Mouse (Mus musculus): ENCODE measurements around the gene Gucy2c. TPM values are rescaled to one million over a fixed set of nuclear protein-coding genes. Genes with fewer than 3 reads are reported as not detected.

Gucy2c gene
- polyA plus RNA-seq, 1 experiment: not detected

- H3K4me1 ChIP-seq: peaks cover 7% of the 10 kb centered on the region; the same call in 1 of the 2 replicates
- no peak for TF ChIP-seq GATA1 (IDR thresholded peaks at IDR 0.05; ENCODE audit: borderline replicate concordance, low read length)
- TF ChIP-seq FLI1 (IDR thresholded peaks at IDR 0.05; ENCODE audit: low read length): no peak
Measured at GRCm38 (mm10) chr6:136655786-136656185, 125.8 kb downstream of the Gucy2c start.

GRCm38 (mm10) chr6:136654470-136654869 lies 127.1 kb downstream of the Gucy2c start:
- H3K27me3 ChIP-seq (replicated peaks): peaks cover 19% of the 10 kb centered on the region
- H3K36me3 ChIP-seq (replicated peaks; ENCODE audit: low read length): no peaks in the 10 kb centered on the region
- H3K9me3 ChIP-seq: no peaks in the 10 kb centered on the region
- peaks cover 7% of the 10 kb centered on the region; the same call in 1 of the 2 replicates for H3K4me1 ChIP-seq
- peak overlapping the region; percentile 39 for H3K4me3 ChIP-seq (replicated peaks)
- TF ChIP-seq GATA1 (IDR thresholded peaks at IDR 0.05; ENCODE audit: borderline replicate concordance, low read length): no peak
- TF ChIP-seq FLI1 (IDR thresholded peaks at IDR 0.05; ENCODE audit: low read length): no peak

More at GRCm38 (mm10) chr6:136655786-136656185, 125.8 kb downstream of the Gucy2c start:
- Histone ChIP-seq H3K27me3 (replicated peaks) (peaks cover 29% of the 10 kb centered on the region), H3K36me3 (replicated peaks; ENCODE audit: low read length) (no peaks in the 10 kb centered on the region), H3K4me3 (replicated peaks) (no peak overlapping the region), H3K9me3 (peaks cover 6% of the 10 kb centered on the region; the same call in 1 of the 2 replicates)

GRCm38 (mm10) chr6:136653331-136653730 lies 128.2 kb downstream of the Gucy2c start:
- Histone ChIP-seq H3K4me1 (peaks cover 7% of the 10 kb centered on the region; the same call in 1 of the 2 replicates), H3K27me3 (replicated peaks) (peaks cover 17% of the 10 kb centered on the region), H3K9me3 (no peaks in the 10 kb centered on the region), H3K36me3 (replicated peaks; ENCODE audit: low read length) (no peaks in the 10 kb centered on the region), H3K4me3 (replicated peaks) (no peak overlapping the region)
- TF ChIP-seq FLI1 (IDR thresholded peaks at IDR 0.05; ENCODE audit: low read length) (no peak), GATA1 (IDR thresholded peaks at IDR 0.05; ENCODE audit: borderline replicate concordance, low read length) (no peak)

- H3K4me1 ChIP-seq: peaks cover 7% of the 10 kb centered on the region; the same call in 1 of the 2 replicates
Measured at GRCm38 (mm10) chr6:136650664-136651063, 130.9 kb downstream of the Gucy2c start.

GRCm38 (mm10) chr6:136647455-136647861 lies 134.1 kb downstream of the Gucy2c start:
- Histone ChIP-seq H3K36me3 (replicated peaks; ENCODE audit: low read length) (no peaks in the 10 kb centered on the region), H3K4me3 (replicated peaks) (no peak overlapping the region), H3K4me1 (no peaks in the 10 kb centered on the region), H3K27me3 (replicated peaks) (peaks cover 3% of the 10 kb centered on the region), H3K9me3 (peaks cover 8% of the 10 kb centered on the region)
- TF ChIP-seq FLI1 (IDR thresholded peaks at IDR 0.05; ENCODE audit: low read length) (no peak), GATA1 (IDR thresholded peaks at IDR 0.05; ENCODE audit: borderline replicate concordance, low read length) (no peak)

More at GRCm38 (mm10) chr6:136650664-136651063, 130.9 kb downstream of the Gucy2c start:
- no peaks in the 10 kb centered on the region for H3K36me3 ChIP-seq (replicated peaks; ENCODE audit: low read length)
- no peak overlapping the region for H3K4me3 ChIP-seq (replicated peaks)
- H3K9me3 ChIP-seq: no peaks in the 10 kb centered on the region
- no peak for TF ChIP-seq GATA1 (IDR thresholded peaks at IDR 0.05; ENCODE audit: borderline replicate concordance, low read length)
- peaks cover 9% of the 10 kb centered on the region for H3K27me3 ChIP-seq (replicated peaks)

Other genes with a start within 250 kb of the Gucy2c start
- 1.1 and 9.9 TPM in 2 replicates for gene Plbd1, start 119.8 kb downstream of the Gucy2c start, polyA plus RNA-seq (2012; ENCODE audit: insufficient read depth, low replicate concordance)
- gene Hist4h4, start 22.6 kb upstream of the Gucy2c start, polyA plus RNA-seq (2012; ENCODE audit: insufficient read depth, low replicate concordance): 3.5 and 6.7 TPM in 2 replicates
- 439 and 1,079 TPM in 2 replicates for gene H2afj, start 26.5 kb upstream of the Gucy2c start, polyA plus RNA-seq (2012; ENCODE audit: insufficient read depth, low replicate concordance)
- gene BC049715, start 45.9 kb upstream of the Gucy2c start, polyA plus RNA-seq (2012; ENCODE audit: insufficient read depth, low replicate concordance): 1.5 and 5.6 TPM in 2 replicates
- 145 and 321 TPM in 2 replicates for gene Wbp11, start 46.5 kb upstream of the Gucy2c start, polyA plus RNA-seq (2012; ENCODE audit: insufficient read depth, low replicate concordance)
- not detected in 2 replicates for gene Smco3, start 53.7 kb upstream of the Gucy2c start, polyA plus RNA-seq (2012; ENCODE audit: insufficient read depth, low replicate concordance)
- gene Art4, start 76.0 kb upstream of the Gucy2c start, polyA plus RNA-seq (2012; ENCODE audit: insufficient read depth, low replicate concordance): 0.32 TPM in 1 of 2 replicates, not detected in the other
- gene Mgp, start 94.1 kb upstream of the Gucy2c start, polyA plus RNA-seq (2012; ENCODE audit: insufficient read depth, low replicate concordance): not detected in 2 replicates
- gene Erp27, start 140.4 kb upstream of the Gucy2c start, polyA plus RNA-seq (2012; ENCODE audit: insufficient read depth, low replicate concordance): not detected in 2 replicates
- gene Pde6h, start 142.1 kb upstream of the Gucy2c start, polyA plus RNA-seq (2012; ENCODE audit: insufficient read depth, low replicate concordance): 0.06 TPM in 1 of 2 replicates, not detected in the other
- gene Arhgdib, start 160.1 kb upstream of the Gucy2c start, polyA plus RNA-seq (2012; ENCODE audit: insufficient read depth, low replicate concordance): 310 and 435 TPM in 2 replicates

Measured in megakaryocyte, embryonic 14.5 days (primary cell).